Mouse (Mus musculus) mouse embryonic stem cell (cell line): Measurements from ENCODE around the gene Clptm1.

Source experiments
- in situ Hi-C, 2 experiments: fragments of 300-500 bp; cut with MboI; formaldehyde crosslinking; loops; 1 replicate in 1 of 2; 3 replicates in 1 of 2; pipeline ENCODE4 v1.14.3; 2019 to 2020; ENCODE audit warnings: low sequenced_read_pairs in 2 of 2, low pct_unique_long_range_greater_than_20kb in 1 of 2, mixed read lengths in 1 of 2; ENCODE audit not compliant: unreplicated experiment in 1 of 2

Clptm1 gene

GRCm38 (mm10) chr7:19673083-19673699 lies 8.4 kb upstream of the Clptm1 start:
- in situ Hi-C loops, result no loop called here

- in situ Hi-C loops, result no loop called here
Observed at GRCm38 (mm10) chr7:19671511-19671910, 6.7 kb upstream of the Clptm1 start.

- in situ Hi-C loops, result loop anchor here (5.0 kb wide), 1 partner anchor 43 kb away; no protein-coding TSS in a partner anchor
Observed at GRCm38 (mm10) chr7:19668947-19669721, 4.3 kb upstream of the Clptm1 start.

GRCm38 (mm10) chr7:19667434-19667833 lies 2.6 kb upstream of the Clptm1 start:
- in situ Hi-C loops, result loop anchor here (5.0 kb wide), 1 partner anchor 45 kb away; no protein-coding TSS in a partner anchor

- in situ Hi-C loops, result loop anchor here (5.0 kb wide), 1 partner anchor 46 kb away; no protein-coding TSS in a partner anchor
Observed at GRCm38 (mm10) chr7:19666750-19667149, 1.9 kb upstream of the Clptm1 start.

- in situ Hi-C loops, result no loop called here
Observed at GRCm38 (mm10) chr7:19664455-19664954, 328 bp downstream of the Clptm1 start.

GRCm38 (mm10) chr7:19663940-19664339 lies 893 bp downstream of the Clptm1 start:
- in situ Hi-C loops, result no loop called here

- in situ Hi-C loops, result no loop called here
Observed at GRCm38 (mm10) chr7:19652614-19653013, 12.2 kb downstream of the Clptm1 start.

- in situ Hi-C loops, result no loop called here
Observed at GRCm38 (mm10) chr7:19651063-19651786, 13.6 kb downstream of the Clptm1 start.

GRCm38 (mm10) chr7:19641223-19641622 lies 23.6 kb downstream of the Clptm1 start:
- in situ Hi-C loops, result no loop called here

- in situ Hi-C loops, result no loop called here
Observed at GRCm38 (mm10) chr7:19635074-19635827, 29.6 kb downstream of the Clptm1 start.

GRCm38 (mm10) chr7:19634591-19634990 lies 30.2 kb downstream of the Clptm1 start:
- in situ Hi-C loops, result no loop called here

- in situ Hi-C loops, result no loop called here
Observed at GRCm38 (mm10) chr7:19633855-19634254, 31.0 kb downstream of the Clptm1 start.

- in situ Hi-C loops, result no loop called here
Observed at GRCm38 (mm10) chr7:19633197-19633596, 31.6 kb downstream of the Clptm1 start.

- in situ Hi-C loops, result no loop called here
Observed at GRCm38 (mm10) chr7:19632720-19633119, 32.1 kb downstream of the Clptm1 start.

GRCm38 (mm10) chr7:19632275-19632674 lies 32.6 kb downstream of the Clptm1 start:
- in situ Hi-C loops, result no loop called here

- in situ Hi-C loops, result no loop called here
Observed at GRCm38 (mm10) chr7:19629361-19629734, 35.5 kb downstream of the Clptm1 start, which contains the start of gene Relb. TSS of gene Relb (minus strand) at chr7:19629438.

GRCm38 (mm10) chr7:19628536-19629360 lies 36.1 kb downstream of the Clptm1 start:
- in situ Hi-C loops, result no loop called here
